Mouse (Mus musculus) neural tube, embryonic 13.5 days (tissue): ENCODE data around the gene Senp7. TPM values are rescaled to one million over a fixed set of nuclear protein-coding genes. Genes with fewer than 3 reads are reported as not detected.

ENCODE experiments used
- ATAC-seq: fragments of 200-750 bp; cut with Nextera tagmentation; 2 replicates; pipeline ENCODE4 v1.8.0; 2017; ENCODE audit warnings: low read depth, mild to moderate bottlenecking, moderate TSS enrichment, moderate library complexity
- H3K27ac ChIP-seq: fragments of 300-500 bp; sonication (generic); replicated peaks from 2 replicates; pipeline ENCODE4 v1.5.1; 2015; ENCODE audit warnings: moderate library complexity, mild to moderate bottlenecking, inconsistent platforms
- H3K27me3 ChIP-seq: fragments of 300-500 bp; sonication (generic); 2 replicates; pipeline ENCODE4 v1.6.1; 2015; ENCODE audit warnings: mild to moderate bottlenecking, inconsistent platforms
- H3K36me3 ChIP-seq: fragments of 300-500 bp; sonication (generic); 2 replicates; pipeline ENCODE4 v1.6.1; 2015; ENCODE audit warnings: mild to moderate bottlenecking, inconsistent platforms
- H3K4me1 ChIP-seq: fragments of 300-500 bp; sonication (generic); replicated peaks from 2 replicates; pipeline ENCODE4 v1.6.1; 2015; ENCODE audit warnings: inconsistent platforms
- H3K4me2 ChIP-seq: fragments of 300-500 bp; sonication (generic); 2 replicates; pipeline ENCODE4 v1.6.1; 2015; ENCODE audit warnings: inconsistent platforms, mild to moderate bottlenecking, moderate library complexity
- H3K4me3 ChIP-seq: fragments of 300-500 bp; sonication (generic); 2 replicates; pipeline ENCODE4 v1.5.1; 2015; ENCODE audit warnings: mild to moderate bottlenecking, inconsistent platforms
- H3K9ac ChIP-seq: fragments of 300-500 bp; sonication (generic); 2 replicates; pipeline ENCODE4 v1.6.1; 2015; ENCODE audit warnings: moderate library complexity, mild to moderate bottlenecking, inconsistent platforms
- H3K9me3 ChIP-seq: fragments of 300-500 bp; sonication (generic); 2 replicates; pipeline ENCODE4 v1.6.1; 2016; ENCODE audit warnings: inconsistent platforms
- WGBS: fragments of 180-500 bp; shearing (Covaris S2); methylation state at CpG from one replicate; pipeline ENCODE4 v1.1.7; 2015; 5-methylcytosine and 5-hydroxymethylcytosine counted together
- polyA plus RNA-seq: library from polyadenylated mRNA; unstranded; fragments of >200 nt; fragmentation: Nextera tagmentation; extraction: Ambion mirVana; gene quantifications from 2 replicates; pipeline ENCODE4 v1.2.1, GENCODE M21; 2015

Senp7 gene
- polyA plus RNA-seq, 1 experiment from 2014 or later = 53.1 TPM

GRCm38 (mm10) chr16:56163466-56163865 lies 115.3 kb downstream of the Senp7 start:
- Histone ChIP-seq H3K9me3 (no peaks in the 10 kb centered on the region), H3K4me2 (no peak overlapping the region), H3K27me3 (no peaks in the 10 kb centered on the region), H3K27ac (no peak overlapping the region), H3K36me3 (peaks cover 41% of the 10 kb centered on the region), H3K4me3 (no peak overlapping the region), H3K9ac (no peak overlapping the region), H3K4me1 (no peaks in the 10 kb centered on the region)
- no peak for ATAC-seq
- WGBS = 88% methylated on average over 7 of the region's 7 CpGs

DNA sequence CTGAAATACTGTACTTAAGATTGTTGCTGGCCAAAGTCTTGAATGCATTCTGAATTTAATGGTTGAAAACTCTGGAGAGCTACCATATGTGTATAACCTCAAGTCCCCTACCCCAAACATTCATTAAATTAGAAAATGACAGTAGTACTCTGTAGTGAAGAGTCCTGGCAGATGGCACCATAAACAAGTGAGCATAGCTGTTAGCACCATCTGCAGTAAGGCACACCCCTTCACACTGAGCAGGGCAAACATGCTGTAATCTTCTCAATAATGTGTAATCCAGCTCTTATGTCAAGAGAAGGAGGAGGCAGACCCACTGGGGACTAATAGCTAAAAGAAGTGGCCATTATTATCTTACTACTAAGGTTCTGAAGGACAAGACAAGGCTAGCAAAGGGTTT lies 122.1 kb downstream of the Senp7 start:
- Histone ChIP-seq H3K36me3 (peaks cover 53% of the 10 kb centered on the region), H3K4me2 (no peak overlapping the region), H3K4me3 (no peak overlapping the region), H3K27ac (no peak overlapping the region), H3K9me3 (no peaks in the 10 kb centered on the region), H3K9ac (no peak overlapping the region), H3K27me3 (no peaks in the 10 kb centered on the region), H3K4me1 (no peaks in the 10 kb centered on the region)
- ATAC-seq = no peak; the same call in 1 of the 2 replicates

- ATAC-seq = no peak
Measured at GRCm38 (mm10) chr16:56175867-56176581, 127.9 kb downstream of the Senp7 start.

GRCm38 (mm10) chr16:56186863-56187262 lies 138.7 kb downstream of the Senp7 start:
- no peak overlapping the region for H3K9ac ChIP-seq
- peaks cover 79% of the 10 kb centered on the region for H3K36me3 ChIP-seq
- no peaks in the 10 kb centered on the region for H3K9me3 ChIP-seq
- 83% methylated on average over 4 of the region's 4 CpGs for WGBS
- no peak overlapping the region for H3K27ac ChIP-seq
- H3K4me2 ChIP-seq = no peak overlapping the region
- H3K4me3 ChIP-seq = no peak overlapping the region
- no peaks in the 10 kb centered on the region for H3K4me1 ChIP-seq
- no peak for ATAC-seq
- no peaks in the 10 kb centered on the region for H3K27me3 ChIP-seq

More at GRCm38 (mm10) chr16:56175867-56176581, 127.9 kb downstream of the Senp7 start:
- H3K27me3 ChIP-seq = no peaks in the 10 kb centered on the region
- WGBS = 72% methylated on average over 8 of the region's 8 CpGs
- no peaks in the 10 kb centered on the region for H3K4me1 ChIP-seq
- no peaks in the 10 kb centered on the region for H3K9me3 ChIP-seq
- H3K36me3 ChIP-seq = peaks cover 47% of the 10 kb centered on the region
- H3K9ac ChIP-seq = no peak overlapping the region
- H3K4me3 ChIP-seq = no peak overlapping the region
- H3K27ac ChIP-seq = no peak overlapping the region
- H3K4me2 ChIP-seq = no peak overlapping the region

GRCm38 (mm10) chr16:56188198-56188597 lies 140.1 kb downstream of the Senp7 start:
- no peaks in the 10 kb centered on the region for H3K27me3 ChIP-seq
- H3K9ac ChIP-seq = no peak overlapping the region
- no peak for ATAC-seq
- no peak overlapping the region for H3K27ac ChIP-seq
- no peak overlapping the region for H3K4me2 ChIP-seq
- 92% methylated on average over 9 of the region's 9 CpGs for WGBS
- H3K4me1 ChIP-seq = no peaks in the 10 kb centered on the region
- no peak overlapping the region for H3K4me3 ChIP-seq
- H3K9me3 ChIP-seq = no peaks in the 10 kb centered on the region
- peaks cover 65% of the 10 kb centered on the region for H3K36me3 ChIP-seq

DNA sequence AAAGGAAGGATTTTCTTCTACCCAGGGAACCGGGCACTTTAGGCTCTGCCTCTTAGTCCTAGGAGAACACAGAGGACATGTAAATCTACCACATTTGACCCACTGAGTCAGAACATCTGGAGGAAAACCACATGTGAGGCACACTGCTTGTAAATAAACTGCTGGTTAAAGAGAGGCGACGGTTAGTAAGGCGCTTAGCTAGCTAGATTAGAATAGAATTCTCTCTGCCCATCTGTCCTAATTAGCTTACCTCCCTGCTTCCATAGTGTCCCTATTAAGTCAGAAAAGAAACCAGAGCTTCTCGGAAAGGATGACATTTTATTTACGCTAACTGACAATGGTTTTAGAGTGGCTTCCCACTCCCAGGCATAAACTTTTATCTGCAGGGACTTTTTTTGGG lies 155.9 kb downstream of the Senp7 start, which contains the start of gene Impg2:
Gene Impg2, plus strand, starts transcription at position 263 of the 400 bp plus-strand sequence.
- no peak within 1 kb of the TSS for H3K4me2 ChIP-seq
- 68% methylated on average over 6 of the region's 6 CpGs for WGBS
- ATAC-seq = no peak
- no peaks in the 10 kb centered on the region for H3K27me3 ChIP-seq
- no peak within 1 kb of the TSS for H3K9ac ChIP-seq
- no peaks in the 10 kb centered on the region for H3K9me3 ChIP-seq
- H3K4me3 ChIP-seq = no peak within 1 kb of the TSS
- no peaks in the 10 kb centered on the region for H3K4me1 ChIP-seq
- no peaks in the 10 kb centered on the region for H3K36me3 ChIP-seq
- no peak within 1 kb of the TSS for H3K27ac ChIP-seq

GRCm38 (mm10) chr16:56212740-56213139 lies 164.6 kb downstream of the Senp7 start:
- H3K9ac ChIP-seq = no peak overlapping the region
- no peaks in the 10 kb centered on the region for H3K4me1 ChIP-seq
- ATAC-seq = no peak
- no peaks in the 10 kb centered on the region for H3K27me3 ChIP-seq
- no peaks in the 10 kb centered on the region for H3K9me3 ChIP-seq
- no peaks in the 10 kb centered on the region for H3K36me3 ChIP-seq
- H3K4me2 ChIP-seq = no peak overlapping the region
- no peak overlapping the region for H3K4me3 ChIP-seq
- H3K27ac ChIP-seq = no peak overlapping the region
- WGBS = 69% methylated on average over 3 of the region's 3 CpGs

GRCm38 (mm10) chr16:56227686-56228085 lies 179.5 kb downstream of the Senp7 start:
- Histone ChIP-seq H3K9ac (no peak overlapping the region), H3K27me3 (no peaks in the 10 kb centered on the region), H3K4me3 (no peak overlapping the region), H3K27ac (no peak overlapping the region), H3K36me3 (peaks cover 16% of the 10 kb centered on the region), H3K9me3 (no peaks in the 10 kb centered on the region), H3K4me2 (no peak overlapping the region), H3K4me1 (no peaks in the 10 kb centered on the region)
- no peak for ATAC-seq

GRCm38 (mm10) chr16:56229455-56229854 lies 181.3 kb downstream of the Senp7 start:
- Histone ChIP-seq H3K9me3 (no peaks in the 10 kb centered on the region), H3K4me3 (no peak overlapping the region)

GRCm38 (mm10) chr16:56231300-56231699 lies 183.2 kb downstream of the Senp7 start:
- WGBS = 58% methylated on average over 10 of the region's 10 CpGs

More at GRCm38 (mm10) chr16:56229455-56229854, 181.3 kb downstream of the Senp7 start:
- 65% methylated on average over 2 of the region's 2 CpGs for WGBS
- no peak overlapping the region for H3K9ac ChIP-seq
- no peak overlapping the region for H3K27ac ChIP-seq
- ATAC-seq = no peak
- H3K27me3 ChIP-seq = no peaks in the 10 kb centered on the region
- H3K4me1 ChIP-seq = no peaks in the 10 kb centered on the region
- peaks cover 20% of the 10 kb centered on the region for H3K36me3 ChIP-seq
- H3K4me2 ChIP-seq = no peak overlapping the region

DNA sequence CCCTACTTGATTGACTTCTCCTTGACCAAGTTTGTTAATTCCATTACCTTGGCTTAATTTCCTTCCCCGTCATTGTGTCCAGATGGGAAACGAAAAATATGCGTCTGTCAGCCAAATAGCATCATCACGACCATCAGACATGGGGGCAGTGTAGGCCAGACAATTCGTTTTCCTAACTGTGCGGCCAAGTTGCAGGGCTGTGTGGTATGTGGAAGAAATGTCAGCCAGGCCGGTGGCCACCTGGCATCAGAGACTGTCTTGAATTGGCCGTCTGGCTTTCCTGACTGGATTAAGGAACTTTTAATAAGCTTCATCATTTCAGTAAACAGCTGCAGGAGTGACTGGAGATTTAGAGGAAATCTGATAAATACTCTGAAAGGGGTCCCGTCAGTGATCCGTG lies 184.6 kb downstream of the Senp7 start:
- no peaks in the 10 kb centered on the region for H3K4me1 ChIP-seq
- WGBS = 91% methylated on average over 10 of the region's 10 CpGs
- H3K4me3 ChIP-seq = no peak overlapping the region
- H3K9me3 ChIP-seq = no peaks in the 10 kb centered on the region
- H3K4me2 ChIP-seq = no peak overlapping the region
- H3K27ac ChIP-seq = no peak overlapping the region
- H3K27me3 ChIP-seq = no peaks in the 10 kb centered on the region
- ATAC-seq = no peak
- H3K36me3 ChIP-seq = peaks cover 16% of the 10 kb centered on the region
- no peak overlapping the region for H3K9ac ChIP-seq

More at GRCm38 (mm10) chr16:56231300-56231699, 183.2 kb downstream of the Senp7 start:
- Histone ChIP-seq H3K27ac (no peak overlapping the region), H3K4me1 (no peaks in the 10 kb centered on the region), H3K9me3 (no peaks in the 10 kb centered on the region), H3K27me3 (no peaks in the 10 kb centered on the region), H3K4me2 (no peak overlapping the region), H3K9ac (no peak overlapping the region), H3K4me3 (no peak overlapping the region), H3K36me3 (peaks cover 17% of the 10 kb centered on the region)
- no peak for ATAC-seq
